Mouse (Mus musculus) liver, postnatal 0 days (tissue): ENCODE data around the gene Med18.

Experiments
- CTCF ChIP-seq: sonication (generic); IDR thresholded peaks from 2 replicates; pipeline ENCODE4 v1.5.1; 2016; ENCODE audit warnings: antibody characterized with exemption, low read depth
- EP300 ChIP-seq: IDR thresholded peaks from 2 replicates; pipeline ENCODE4 v1.6.1; 2016; ENCODE audit warnings: antibody characterized with exemption, low read depth, mild to moderate bottlenecking

DNA sequence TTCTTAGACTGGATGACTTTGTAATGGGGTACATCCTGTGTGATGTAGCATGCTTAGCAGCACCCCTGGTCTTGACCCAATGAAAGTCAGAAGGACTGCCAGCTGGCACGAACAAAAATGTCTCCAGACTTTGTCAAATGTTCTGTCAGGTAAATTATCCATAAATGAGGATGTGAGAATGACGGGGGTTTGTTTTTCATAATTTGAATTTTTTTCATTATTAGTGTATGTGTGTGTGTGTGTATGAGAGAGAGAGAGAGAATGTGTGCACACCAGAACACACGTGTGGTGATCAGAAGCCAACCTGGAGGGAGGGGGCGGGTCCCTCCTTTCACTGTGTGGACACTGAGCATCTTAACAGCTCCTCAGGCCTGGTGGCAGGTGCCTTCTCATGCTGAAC, 20.5 kb upstream of the Med18 start:
- TF ChIP-seq CTCF = no peak
- no peak for TF ChIP-seq EP300
